Mouse (Mus musculus): ENCODE measurements at regions not wholly inside any gene's neighbourhood (a gene's known extent, or its start where the extent isn't known, plus 50 kb on each side); places are given as distances from the start of the nearest gene placed in this dataset.

DNA sequence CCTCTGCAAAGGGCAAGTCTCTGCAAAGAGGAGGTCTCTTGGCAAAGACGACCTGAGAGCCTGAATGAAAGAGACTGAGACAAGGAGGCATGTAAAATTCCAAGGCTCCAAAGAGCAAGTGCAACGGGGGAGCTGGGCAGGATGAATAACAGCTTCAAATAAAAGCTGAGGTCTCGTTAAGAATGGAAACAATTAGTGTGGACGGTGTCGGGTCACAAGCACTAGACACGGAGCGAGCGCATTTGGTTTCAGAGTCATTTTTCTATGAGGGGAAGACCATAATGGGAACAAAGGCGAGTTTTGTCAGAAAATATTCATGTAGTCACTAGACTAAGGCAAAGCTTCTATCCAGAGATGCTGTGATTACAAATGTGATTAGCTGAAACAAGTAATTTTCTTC lies 178.8 kb downstream of the Adamts15 start:
- Histone ChIP-seq H3K4me2 (replicated peaks; ENCODE audit: low read depth, low read length) (no peak overlapping the region), H3K4me3 (ENCODE audit: low read depth, low read length) (no peak overlapping the region), H3K9ac (replicated peaks; ENCODE audit: low read depth, low read length) (no peak overlapping the region), H3K27ac (ENCODE audit: low read length) (peak overlapping the region; percentile 27; the same call in 1 of the 2 replicates), H3K27me3 (ENCODE audit: control insufficient read depth, insufficient read depth, low read length) (no peaks in the 10 kb centered on the region), H3K4me1 (ENCODE audit: control insufficient read depth, insufficient read depth, low read length) (0 out of 2 replicates have a peak, but pooled peaks cover 7% of the 10 kb centered on the region), H3K9me3 (ENCODE audit: control insufficient read depth, low read depth, low read length) (no peaks in the 10 kb centered on the region), H3K36me3 (ENCODE audit: control insufficient read depth, insufficient read depth, low read length) (no peaks in the 10 kb centered on the region)
- 64% methylated on average over 9 of the region's 9 CpGs for WGBS
- ATAC-seq (ENCODE audit: insufficient number of reproducible peaks, insufficient read depth, low FRiP score, low read depth), result no peak

DNA sequence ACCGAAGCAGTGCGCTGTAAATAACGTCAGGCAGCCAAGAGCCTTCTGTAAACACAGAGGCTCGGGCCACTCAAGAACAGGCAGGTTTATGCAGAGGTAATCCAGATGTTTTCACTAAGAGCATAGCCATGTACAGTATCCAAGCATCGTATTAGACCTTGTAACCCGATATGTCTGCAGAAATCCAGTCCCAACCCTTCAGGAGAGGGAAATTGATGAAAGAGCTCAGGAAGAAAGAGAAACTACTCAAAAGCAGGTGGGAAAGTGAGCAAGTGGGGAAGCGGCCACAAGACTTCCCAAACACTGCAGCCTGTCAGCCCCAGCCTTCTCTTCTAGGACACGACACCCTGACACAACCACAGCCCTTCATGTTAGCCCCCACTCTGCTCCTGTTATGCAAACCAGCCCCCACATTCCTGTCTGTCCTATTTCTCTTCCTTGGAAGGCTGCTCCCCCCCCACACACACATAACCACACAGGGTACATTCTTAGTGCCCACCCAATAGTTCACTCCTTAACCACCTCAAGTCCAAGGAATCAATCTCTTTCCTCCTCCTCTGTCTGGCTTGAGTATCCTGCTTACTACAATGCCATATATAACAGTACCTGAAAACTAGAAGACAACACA lies 179.7 kb downstream of the Adamts15 start:
- peak; percentile 73; the same call in 1 of the 2 replicates for ATAC-seq (ENCODE audit: insufficient number of reproducible peaks, insufficient read depth, low FRiP score, low read depth)

DNA sequence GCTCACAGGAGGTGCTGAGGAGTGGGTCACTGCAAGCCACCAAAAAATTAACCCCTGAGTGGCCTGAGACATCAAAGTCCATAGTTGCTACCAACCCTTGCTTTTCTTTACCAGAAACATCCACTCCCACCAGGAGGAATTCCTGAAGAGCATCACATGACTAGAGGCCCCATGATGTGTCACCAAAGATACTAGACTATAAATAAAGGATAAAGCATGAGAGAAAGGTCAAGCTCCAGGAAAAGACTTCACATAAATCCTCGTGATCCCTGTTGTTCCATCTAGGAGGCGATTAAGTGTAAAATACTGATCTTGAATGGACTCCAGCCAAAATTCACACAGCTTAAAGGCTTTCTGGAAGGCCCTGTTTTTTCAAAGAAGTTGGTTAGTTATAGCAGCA lies 190.6 kb downstream of the Adamts15 start:
- Histone ChIP-seq H3K4me1 (ENCODE audit: control insufficient read depth, insufficient read depth, low read length) (peaks cover 3% of the 10 kb centered on the region; the same call in 1 of the 2 replicates), H3K4me3 (ENCODE audit: low read depth, low read length) (no peak overlapping the region), H3K9me3 (ENCODE audit: control insufficient read depth, low read depth, low read length) (no peaks in the 10 kb centered on the region), H3K4me2 (replicated peaks; ENCODE audit: low read depth, low read length) (no peak overlapping the region), H3K36me3 (ENCODE audit: control insufficient read depth, insufficient read depth, low read length) (no peaks in the 10 kb centered on the region), H3K27ac (ENCODE audit: low read length) (no peak overlapping the region), H3K27me3 (ENCODE audit: control insufficient read depth, insufficient read depth, low read length) (no peaks in the 10 kb centered on the region), H3K9ac (replicated peaks; ENCODE audit: low read depth, low read length) (no peak overlapping the region)
- WGBS, result 30% methylated on average over 2 of the region's 2 CpGs
- no peak for ATAC-seq (ENCODE audit: insufficient number of reproducible peaks, insufficient read depth, low FRiP score, low read depth)

More for the DNA sequence above, 179.7 kb downstream of the Adamts15 start:
- H3K9me3 ChIP-seq (ENCODE audit: control insufficient read depth, low read depth, low read length), result no peaks in the 10 kb centered on the region
- no peaks in the 10 kb centered on the region for H3K27me3 ChIP-seq (ENCODE audit: control insufficient read depth, insufficient read depth, low read length)
- no peak overlapping the region for H3K4me3 ChIP-seq (ENCODE audit: low read depth, low read length)
- no peak overlapping the region for H3K9ac ChIP-seq (replicated peaks; ENCODE audit: low read depth, low read length)
- WGBS, result 17% methylated on average over 8 of the region's 8 CpGs
- H3K27ac ChIP-seq (ENCODE audit: low read length), result peak overlapping the region; percentile 69
- H3K36me3 ChIP-seq (ENCODE audit: control insufficient read depth, insufficient read depth, low read length), result no peaks in the 10 kb centered on the region
- no peak overlapping the region for H3K4me2 ChIP-seq (replicated peaks; ENCODE audit: low read depth, low read length)
- 0 out of 2 replicates have a peak, but pooled peaks cover 7% of the 10 kb centered on the region for H3K4me1 ChIP-seq (ENCODE audit: control insufficient read depth, insufficient read depth, low read length)

DNA sequence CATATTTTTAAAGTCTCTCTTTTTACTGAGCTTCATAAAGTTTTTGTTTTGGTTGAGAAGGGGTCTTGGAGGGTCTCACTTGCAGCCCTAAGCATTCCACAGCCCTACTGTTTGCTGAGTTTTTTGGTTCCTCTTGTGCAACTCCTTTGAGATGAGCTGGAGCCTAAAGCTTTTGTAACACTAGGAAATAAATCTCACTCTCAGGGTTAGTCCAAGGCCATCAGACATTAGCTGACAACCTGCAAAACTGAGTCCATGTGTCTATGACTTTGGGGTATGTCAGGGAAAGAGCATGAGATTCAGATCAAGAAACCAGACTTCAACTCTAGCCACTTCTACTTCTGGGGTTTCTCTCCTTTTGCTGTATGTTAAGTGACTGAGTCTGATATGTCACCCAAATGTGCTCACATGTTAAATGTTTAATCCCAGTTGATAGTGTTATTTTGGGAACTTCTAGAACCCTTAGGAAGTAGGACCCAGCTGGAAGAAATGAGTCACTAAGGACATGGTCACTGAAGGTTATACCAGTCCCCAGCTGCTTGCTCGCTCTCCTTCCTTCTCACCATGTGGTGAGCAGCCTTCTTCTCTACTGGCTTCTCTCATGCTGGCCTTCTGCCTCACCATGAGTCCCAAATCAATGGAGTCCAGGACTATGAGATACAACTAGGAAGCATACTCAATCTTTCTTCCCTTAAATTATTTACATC lies 198.7 kb downstream of the Adamts15 start:
- Histone ChIP-seq H3K27ac (ENCODE audit: low read length) (no peak overlapping the region), H3K9me3 (ENCODE audit: control insufficient read depth, low read depth, low read length) (no peaks in the 10 kb centered on the region), H3K4me2 (replicated peaks; ENCODE audit: low read depth, low read length) (no peak overlapping the region), H3K4me3 (ENCODE audit: low read depth, low read length) (no peak overlapping the region), H3K9ac (replicated peaks; ENCODE audit: low read depth, low read length) (no peak overlapping the region), H3K36me3 (ENCODE audit: control insufficient read depth, insufficient read depth, low read length) (no peaks in the 10 kb centered on the region), H3K27me3 (ENCODE audit: control insufficient read depth, insufficient read depth, low read length) (no peaks in the 10 kb centered on the region), H3K4me1 (ENCODE audit: control insufficient read depth, insufficient read depth, low read length) (peaks cover 4% of the 10 kb centered on the region; the same call in 1 of the 2 replicates)
- 100% methylated on average over 1 of the region's 1 CpGs for WGBS
- ATAC-seq (ENCODE audit: insufficient number of reproducible peaks, insufficient read depth, low FRiP score, low read depth), result no peak

DNA sequence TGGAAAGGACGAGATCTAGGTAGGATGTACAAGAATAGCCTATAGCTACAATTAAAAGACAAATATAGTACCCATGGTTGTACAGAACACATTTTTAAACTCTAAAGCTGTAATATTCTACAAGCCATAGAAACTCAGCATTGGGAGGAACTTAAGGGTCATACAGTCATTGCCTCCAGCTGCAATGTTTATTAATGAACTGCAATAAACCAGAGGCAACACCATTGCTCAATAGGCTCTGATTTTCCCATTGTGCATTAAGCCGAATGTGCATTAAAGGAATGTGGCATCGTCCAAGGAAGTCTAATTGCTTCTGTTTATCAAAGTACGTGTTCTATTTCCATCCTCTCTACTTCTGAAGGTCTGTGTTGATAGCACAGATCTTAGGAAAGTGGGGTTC lies 200.4 kb downstream of the Adamts15 start:
- 69% methylated on average over 4 of the region's 4 CpGs for WGBS
- H3K27ac ChIP-seq (ENCODE audit: low read length), result no peak overlapping the region

DNA sequence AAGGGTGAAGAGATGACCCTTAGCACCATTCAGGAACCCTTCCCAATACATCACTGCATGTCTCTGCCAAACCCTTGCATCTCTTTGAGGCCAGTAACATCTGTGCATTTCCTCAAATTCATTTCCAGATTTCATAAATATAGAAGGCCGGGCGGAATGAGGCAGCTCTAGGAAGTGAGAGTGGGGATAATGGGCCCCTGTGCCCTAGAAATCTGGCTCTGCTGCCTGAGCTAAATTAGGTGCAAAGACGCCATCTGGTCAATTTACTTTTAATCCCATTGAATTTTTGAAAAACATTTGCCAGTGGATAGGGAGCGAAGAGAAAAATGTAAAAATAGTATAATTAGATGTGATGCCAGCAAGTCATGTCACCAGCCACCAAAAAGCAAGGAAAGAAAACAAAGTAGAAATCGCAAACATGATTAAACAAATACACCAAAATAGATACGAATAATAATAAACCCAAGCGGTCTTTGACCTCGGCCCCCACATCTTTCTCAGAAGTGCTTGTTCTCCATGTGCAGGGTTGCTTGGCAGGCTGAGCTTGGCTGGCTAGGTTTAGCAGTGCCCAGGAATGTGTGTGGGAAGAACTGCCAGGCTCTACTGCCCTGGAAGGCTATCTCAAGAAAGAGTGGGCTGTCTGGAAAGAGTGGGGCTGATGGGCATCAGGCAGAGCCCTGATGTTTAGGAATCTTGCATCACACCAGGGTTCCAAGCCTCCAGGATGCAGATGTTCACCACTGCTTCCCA lies 205.7 kb downstream of the Adamts15 start:
- no peak overlapping the region for H3K4me3 ChIP-seq (ENCODE audit: low read depth, low read length)
- H3K9ac ChIP-seq (replicated peaks; ENCODE audit: low read depth, low read length), result no peak overlapping the region
- WGBS, result 79% methylated on average over 8 of the region's 8 CpGs
- H3K27me3 ChIP-seq (ENCODE audit: control insufficient read depth, insufficient read depth, low read length), result no peaks in the 10 kb centered on the region
- no peaks in the 10 kb centered on the region for H3K4me1 ChIP-seq (ENCODE audit: control insufficient read depth, insufficient read depth, low read length)
- no peak for ATAC-seq (ENCODE audit: insufficient number of reproducible peaks, insufficient read depth, low FRiP score, low read depth)
- H3K4me2 ChIP-seq (replicated peaks; ENCODE audit: low read depth, low read length), result no peak overlapping the region
- no peaks in the 10 kb centered on the region for H3K9me3 ChIP-seq (ENCODE audit: control insufficient read depth, low read depth, low read length)
- no peak overlapping the region for H3K27ac ChIP-seq (ENCODE audit: low read length)
- H3K36me3 ChIP-seq (ENCODE audit: control insufficient read depth, insufficient read depth, low read length), result no peaks in the 10 kb centered on the region

More for the DNA sequence above, 200.4 kb downstream of the Adamts15 start:
- no peak overlapping the region for H3K4me2 ChIP-seq (replicated peaks; ENCODE audit: low read depth, low read length)
- H3K4me3 ChIP-seq (ENCODE audit: low read depth, low read length), result no peak overlapping the region
- H3K9me3 ChIP-seq (ENCODE audit: control insufficient read depth, low read depth, low read length), result no peaks in the 10 kb centered on the region
- H3K36me3 ChIP-seq (ENCODE audit: control insufficient read depth, insufficient read depth, low read length), result no peaks in the 10 kb centered on the region
- H3K9ac ChIP-seq (replicated peaks; ENCODE audit: low read depth, low read length), result no peak overlapping the region
- H3K27me3 ChIP-seq (ENCODE audit: control insufficient read depth, insufficient read depth, low read length), result no peaks in the 10 kb centered on the region
- no peak for ATAC-seq (ENCODE audit: insufficient number of reproducible peaks, insufficient read depth, low FRiP score, low read depth)
- peaks cover 4% of the 10 kb centered on the region; the same call in 1 of the 2 replicates for H3K4me1 ChIP-seq (ENCODE audit: control insufficient read depth, insufficient read depth, low read length)

DNA sequence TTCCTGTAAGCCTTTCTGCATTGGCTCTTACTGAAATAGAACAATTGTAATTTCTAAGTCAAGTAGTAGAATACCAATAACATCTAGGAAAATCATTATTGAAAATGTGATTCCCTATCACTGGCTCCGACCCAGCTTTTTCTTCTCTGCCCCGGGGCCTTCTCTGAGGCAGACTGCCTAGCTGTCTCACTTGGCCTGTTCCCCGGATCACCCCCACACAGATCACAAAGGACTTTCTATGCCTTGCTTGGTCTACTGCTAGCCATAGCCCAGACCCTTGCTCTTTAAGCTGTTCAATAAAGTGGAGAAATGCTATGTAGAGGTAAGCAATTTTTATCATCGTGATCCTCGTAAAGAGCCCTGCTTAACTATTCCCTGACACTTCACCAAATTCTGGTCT lies 212.1 kb downstream of the Adamts15 start:
- H3K9me3 ChIP-seq (ENCODE audit: control insufficient read depth, low read depth, low read length), result no peaks in the 10 kb centered on the region
- H3K4me2 ChIP-seq (replicated peaks; ENCODE audit: low read depth, low read length), result no peak overlapping the region
- no peak overlapping the region for H3K9ac ChIP-seq (replicated peaks; ENCODE audit: low read depth, low read length)
- no peaks in the 10 kb centered on the region for H3K27me3 ChIP-seq (ENCODE audit: control insufficient read depth, insufficient read depth, low read length)
- H3K4me1 ChIP-seq (ENCODE audit: control insufficient read depth, insufficient read depth, low read length), result no peaks in the 10 kb centered on the region
- no peak overlapping the region for H3K4me3 ChIP-seq (ENCODE audit: low read depth, low read length)
- H3K36me3 ChIP-seq (ENCODE audit: control insufficient read depth, insufficient read depth, low read length), result no peaks in the 10 kb centered on the region
- no peak overlapping the region for H3K27ac ChIP-seq (ENCODE audit: low read length)
- WGBS, result 88% methylated on average over 5 of the region's 5 CpGs
- ATAC-seq (ENCODE audit: insufficient number of reproducible peaks, insufficient read depth, low FRiP score, low read depth), result no peak

DNA sequence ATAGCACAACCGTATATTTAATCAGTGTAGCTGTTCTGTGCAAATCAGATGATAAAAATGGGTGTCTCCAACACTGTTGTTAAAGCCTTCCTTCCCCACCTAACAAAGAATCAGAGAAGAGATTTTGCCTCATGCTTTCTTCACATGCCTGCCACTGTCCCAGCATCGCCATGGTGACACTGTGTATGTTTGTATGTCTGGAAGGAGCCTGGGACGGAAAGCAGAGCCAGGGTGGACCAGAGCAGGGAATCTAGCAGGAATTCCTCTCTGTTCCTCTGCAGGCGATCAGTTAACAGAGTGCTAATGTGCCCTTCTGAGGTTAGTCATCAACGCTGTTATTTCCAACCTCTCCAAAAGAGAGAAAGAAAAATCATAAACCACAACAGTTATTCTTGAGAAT lies 222.4 kb downstream of the Adamts15 start:
- Histone ChIP-seq H3K4me3 (ENCODE audit: low read depth, low read length) (no peak overlapping the region), H3K36me3 (ENCODE audit: control insufficient read depth, insufficient read depth, low read length) (no peaks in the 10 kb centered on the region), H3K27me3 (ENCODE audit: control insufficient read depth, insufficient read depth, low read length) (no peaks in the 10 kb centered on the region), H3K4me1 (ENCODE audit: control insufficient read depth, insufficient read depth, low read length) (no peaks in the 10 kb centered on the region), H3K9ac (replicated peaks; ENCODE audit: low read depth, low read length) (no peak overlapping the region), H3K9me3 (ENCODE audit: control insufficient read depth, low read depth, low read length) (no peaks in the 10 kb centered on the region), H3K27ac (ENCODE audit: low read length) (no peak overlapping the region), H3K4me2 (replicated peaks; ENCODE audit: low read depth, low read length) (no peak overlapping the region)
- WGBS, result 49% methylated on average over 5 of the region's 5 CpGs
- no peak for ATAC-seq (ENCODE audit: insufficient number of reproducible peaks, insufficient read depth, low FRiP score, low read depth)

Measured in stomach, embryonic 14.5 days (tissue).